Mouse (Mus musculus) spleen, postnatal 4 days (tissue): Measurements from ENCODE around the gene Stat3.

Experiments
- DNase-seq, 2 experiments: peaks; one replicate each; pipeline ENCODE4 v3.0.0; 2022; ENCODE audit warnings: low spot score in 2 of 2

The Stat3 gene

DNA sequence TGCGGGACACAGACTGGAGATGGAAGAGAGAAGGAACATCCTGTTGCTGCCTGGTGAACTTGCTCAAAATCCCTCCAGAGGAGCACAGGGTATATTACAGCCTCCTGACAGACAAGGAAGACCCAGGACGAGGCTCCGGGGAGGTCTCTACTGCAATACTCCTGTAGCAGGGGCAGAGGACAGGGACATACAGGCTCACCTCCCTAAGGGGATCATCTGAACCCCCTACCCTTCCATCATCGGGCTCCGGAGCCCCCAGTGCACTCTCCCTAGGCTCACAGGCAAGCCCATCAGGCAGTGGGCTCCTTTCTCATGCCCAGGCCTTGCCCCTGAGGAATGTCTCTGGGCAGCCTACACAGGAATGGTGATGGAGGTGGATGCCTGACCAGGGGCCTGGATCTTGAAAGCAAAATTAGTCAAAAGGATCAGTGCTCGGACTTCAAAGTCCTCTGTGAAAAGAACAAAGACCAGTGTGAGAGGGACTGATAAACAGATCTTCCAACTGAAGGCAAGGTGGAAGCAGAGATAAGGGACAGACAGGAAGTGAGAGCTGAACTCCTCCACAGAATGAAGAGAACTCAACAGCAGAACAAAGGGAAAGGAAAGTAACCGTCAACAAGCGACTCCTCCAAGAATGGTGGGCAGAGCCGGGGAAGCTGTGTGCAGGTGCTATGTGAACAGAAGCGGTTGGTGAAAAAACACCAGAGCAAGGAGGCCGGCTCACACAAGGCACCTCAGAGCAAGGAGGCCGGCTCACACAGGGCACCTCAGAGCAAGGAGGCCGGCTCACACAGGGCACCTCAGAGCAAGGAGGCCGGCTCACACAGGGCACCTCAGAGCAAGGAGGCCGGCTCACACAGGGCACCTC, 47.9 kb downstream of the Stat3 start:
- peak in 1 of 2 experiments; percentile 69 for DNase-seq

DNA sequence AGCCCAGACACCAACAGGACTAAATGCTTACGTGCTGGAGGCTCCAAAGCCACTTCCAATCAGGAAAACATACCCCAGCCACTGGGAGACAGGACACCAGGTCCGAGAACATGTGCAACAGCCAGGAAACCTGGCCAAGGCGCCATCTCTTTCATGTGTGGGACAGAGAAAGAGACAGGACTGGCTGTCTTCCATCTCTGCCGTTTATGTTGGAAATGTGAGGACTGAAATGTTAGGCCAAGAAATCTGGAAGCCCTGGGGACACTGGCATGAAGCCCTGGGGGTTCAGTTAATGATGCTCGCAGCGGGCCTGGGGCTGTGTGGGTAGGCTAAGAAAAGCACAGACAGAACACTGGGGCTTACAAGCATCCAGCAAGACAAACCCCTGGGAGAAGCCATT, 48.9 kb downstream of the Stat3 start:
- DNase-seq = no peak

DNA sequence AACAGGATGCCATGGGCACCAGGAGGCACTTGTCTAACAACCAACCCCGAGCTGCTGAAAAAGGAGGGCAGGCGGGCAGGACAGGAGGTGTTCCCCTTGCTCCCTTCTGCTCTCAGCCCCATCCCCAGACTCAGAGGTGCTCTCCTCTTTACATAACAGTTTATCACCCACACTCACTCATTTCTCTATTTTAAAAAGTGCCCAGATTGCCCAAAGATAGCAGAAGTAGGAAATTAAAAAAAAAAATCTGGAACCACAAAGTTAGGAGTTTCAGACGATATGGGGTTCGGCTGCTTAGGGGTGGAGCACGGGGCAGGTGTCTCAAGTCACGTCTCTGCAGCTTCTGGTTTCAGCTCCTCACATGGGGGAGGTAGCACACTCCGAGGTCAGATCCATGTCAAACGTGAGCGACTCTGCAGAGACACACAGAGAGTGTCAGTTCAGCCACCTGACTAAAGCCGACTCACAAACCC, 51.0 kb downstream of the Stat3 start:
- no peak for DNase-seq

DNA sequence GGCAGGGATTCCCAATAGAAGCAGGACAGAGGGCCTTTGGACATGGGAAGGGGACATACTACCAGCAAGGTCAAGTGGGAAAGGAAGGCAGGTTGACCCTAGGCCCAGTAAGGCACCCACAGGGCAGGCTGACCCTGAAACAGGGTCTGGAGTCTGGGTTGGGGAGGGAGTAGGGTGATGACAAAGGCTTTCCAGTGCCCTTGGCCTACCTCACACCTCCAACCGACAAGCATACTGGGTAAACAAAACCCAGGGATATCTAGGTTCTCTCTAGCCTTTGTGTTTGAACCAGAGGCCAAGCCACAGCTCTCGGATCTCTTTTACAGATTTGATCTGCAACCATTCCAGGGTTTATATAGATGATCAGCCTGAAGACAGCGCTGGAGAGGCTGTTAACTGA, 51.6 kb downstream of the Stat3 start:
- DNase-seq = no peak

DNA sequence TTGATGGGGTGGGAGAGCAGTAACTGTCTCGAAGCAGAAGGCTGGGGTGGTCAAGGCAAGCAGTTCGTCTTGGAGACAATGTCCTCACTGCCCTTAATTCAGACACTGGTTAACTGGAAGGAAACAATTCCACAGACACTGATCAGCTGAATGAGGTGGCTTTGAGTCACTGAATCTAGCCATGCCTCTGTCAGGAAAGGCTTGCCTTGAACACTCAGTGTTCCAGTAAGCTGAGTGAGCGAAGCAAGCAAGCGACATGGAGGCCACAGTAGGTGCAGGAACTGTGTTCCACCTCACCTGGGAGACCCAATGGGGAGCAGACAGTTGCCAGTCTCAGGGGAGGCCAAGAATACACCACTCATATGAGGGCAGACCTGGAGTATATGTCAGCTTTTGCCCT, 52.1 kb downstream of the Stat3 start:
- no peak for DNase-seq

DNA sequence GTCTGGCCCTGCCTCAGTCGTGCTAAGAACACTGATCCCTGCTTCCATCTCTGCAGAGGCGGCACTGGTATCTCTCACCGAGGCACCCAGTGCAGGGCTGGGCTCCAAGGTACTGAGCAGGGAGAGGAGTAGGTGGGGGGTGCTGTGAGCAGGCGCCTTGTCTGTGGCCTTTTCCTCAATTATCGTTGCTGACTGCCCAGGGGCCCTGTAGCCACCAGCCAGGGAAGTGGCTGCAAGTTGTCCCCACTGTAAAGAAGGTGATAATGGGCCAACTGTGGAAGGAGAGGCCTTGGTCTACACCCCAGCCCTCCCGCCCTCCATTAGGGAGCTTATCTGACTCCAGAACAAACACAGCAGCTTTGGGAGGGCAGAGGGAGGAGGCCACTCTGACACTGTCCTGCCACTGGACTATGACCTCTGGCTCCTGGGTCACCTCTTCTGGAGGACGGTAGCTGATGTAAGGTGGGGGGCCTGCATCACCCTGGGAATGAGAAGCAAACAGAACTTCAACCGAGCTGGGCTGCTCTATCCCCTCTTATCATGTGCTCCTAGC, 53.1 kb downstream of the Stat3 start:
- DNase-seq = peak in 1 of 2 experiments; percentile 38

DNA sequence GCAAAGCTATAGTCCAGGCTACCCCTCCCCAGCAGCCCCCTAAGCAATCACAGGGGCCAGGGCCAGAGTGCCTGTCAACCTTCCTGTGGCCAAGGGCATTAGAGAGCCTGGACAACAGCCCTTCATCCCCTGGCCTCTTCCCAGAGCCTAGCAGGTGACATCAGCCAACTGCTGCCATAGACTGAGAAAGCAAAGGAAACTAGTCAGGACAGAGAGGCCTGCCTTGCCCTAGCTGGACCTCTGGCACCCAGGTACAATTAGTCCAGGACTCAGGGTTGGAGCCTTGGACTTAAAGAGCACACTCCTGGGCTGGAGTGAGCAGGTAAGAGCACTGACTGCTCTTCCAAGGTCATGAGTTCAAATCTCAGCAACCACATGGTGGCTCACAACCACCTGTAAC, 53.9 kb downstream of the Stat3 start:
- DNase-seq = no peak

DNA sequence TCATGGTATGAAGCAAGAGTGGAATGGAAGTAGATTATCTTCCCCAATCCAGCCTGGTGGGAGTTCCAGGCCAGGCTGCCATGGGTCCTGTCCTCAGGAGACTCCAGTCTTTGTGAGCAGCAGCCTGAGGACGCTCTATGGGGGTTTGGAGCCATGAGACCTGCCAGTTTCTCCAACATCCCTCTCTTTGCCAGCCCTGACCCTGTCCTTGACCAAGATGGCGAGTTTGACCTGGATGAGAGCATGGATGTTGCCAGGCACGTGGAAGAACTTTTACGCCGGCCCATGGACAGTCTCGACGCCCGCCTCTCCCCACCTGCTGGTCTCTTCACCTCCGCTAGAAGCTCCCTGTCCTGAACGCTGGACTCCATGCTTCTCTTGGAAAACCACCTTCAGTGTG, 55.7 kb downstream of the Stat3 start:
- no peak for DNase-seq

DNA sequence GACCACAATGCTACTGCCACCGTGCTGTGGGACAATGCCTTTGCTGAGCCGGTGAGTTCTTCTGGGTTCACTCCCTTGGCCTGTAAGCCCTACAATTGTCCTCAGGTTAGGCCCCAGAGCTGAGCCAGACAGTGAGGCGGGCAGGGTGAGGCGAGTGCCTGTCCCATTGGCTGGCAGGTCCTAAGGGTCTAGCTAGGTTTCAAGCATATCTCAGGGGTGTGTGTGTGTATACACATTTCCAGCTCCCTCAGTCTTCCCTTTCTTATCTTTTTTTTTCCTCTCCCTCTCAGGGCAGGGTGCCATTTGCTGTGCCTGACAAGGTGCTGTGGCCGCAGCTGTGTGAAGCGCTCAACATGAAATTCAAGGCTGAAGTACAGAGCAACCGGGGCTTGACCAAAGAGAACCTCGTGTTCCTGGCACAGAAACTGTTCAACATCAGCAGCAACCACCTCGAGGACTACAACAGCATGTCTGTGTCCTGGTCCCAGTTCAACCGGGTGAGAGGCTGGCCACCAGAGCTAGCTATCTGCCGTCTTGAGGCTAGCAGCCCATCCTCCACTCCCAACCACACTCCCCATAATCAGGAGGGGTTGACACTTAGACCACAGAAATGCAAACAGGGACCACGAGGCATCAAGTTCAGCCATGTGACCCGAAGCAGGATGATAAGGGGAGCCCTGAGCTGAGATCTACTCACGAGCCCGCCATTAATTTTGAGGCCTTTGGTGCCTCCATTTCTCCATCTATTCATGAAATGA, 59.8 kb downstream of the Stat3 start:
- no peak for DNase-seq

DNA sequence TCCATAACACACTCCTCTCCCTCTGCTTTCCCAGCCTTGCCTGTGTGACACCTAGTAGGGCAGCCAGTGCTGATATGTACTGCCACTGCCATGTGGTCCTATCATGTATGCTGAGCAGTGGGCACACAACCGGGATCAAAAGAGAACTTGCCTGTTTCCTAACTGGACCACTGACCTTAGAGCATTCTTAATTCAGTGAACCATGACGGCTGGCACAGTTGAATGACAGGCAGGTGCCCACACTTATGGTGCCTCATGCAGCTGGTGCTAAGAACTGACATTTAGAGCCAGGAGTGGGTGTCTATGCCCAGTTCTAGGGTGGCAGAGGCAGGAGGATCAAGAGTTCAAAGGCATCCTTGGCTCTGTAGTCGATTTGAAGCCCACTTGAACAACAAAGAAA, 63.6 kb downstream of the Stat3 start:
- no peak for DNase-seq

DNA sequence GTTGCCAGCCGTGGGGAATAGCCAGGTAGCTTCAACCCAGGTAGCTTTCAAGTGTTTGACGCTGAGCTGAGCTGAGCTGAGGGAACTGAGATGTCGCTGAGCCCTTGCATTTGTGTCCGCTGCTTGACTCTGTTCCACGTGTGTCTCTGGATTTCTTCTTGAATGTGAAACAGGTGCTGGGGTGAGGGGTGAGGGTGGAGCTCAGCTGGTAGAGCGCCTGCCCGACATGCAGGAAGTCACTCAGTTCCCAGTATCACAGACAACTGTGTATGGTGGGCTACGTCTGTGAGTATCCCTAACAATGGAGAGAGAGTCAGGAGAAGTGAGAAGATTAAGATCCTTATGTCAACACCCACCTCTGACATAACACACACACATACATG, 68.4 kb downstream of the Stat3 start:
- no peak for DNase-seq

DNA sequence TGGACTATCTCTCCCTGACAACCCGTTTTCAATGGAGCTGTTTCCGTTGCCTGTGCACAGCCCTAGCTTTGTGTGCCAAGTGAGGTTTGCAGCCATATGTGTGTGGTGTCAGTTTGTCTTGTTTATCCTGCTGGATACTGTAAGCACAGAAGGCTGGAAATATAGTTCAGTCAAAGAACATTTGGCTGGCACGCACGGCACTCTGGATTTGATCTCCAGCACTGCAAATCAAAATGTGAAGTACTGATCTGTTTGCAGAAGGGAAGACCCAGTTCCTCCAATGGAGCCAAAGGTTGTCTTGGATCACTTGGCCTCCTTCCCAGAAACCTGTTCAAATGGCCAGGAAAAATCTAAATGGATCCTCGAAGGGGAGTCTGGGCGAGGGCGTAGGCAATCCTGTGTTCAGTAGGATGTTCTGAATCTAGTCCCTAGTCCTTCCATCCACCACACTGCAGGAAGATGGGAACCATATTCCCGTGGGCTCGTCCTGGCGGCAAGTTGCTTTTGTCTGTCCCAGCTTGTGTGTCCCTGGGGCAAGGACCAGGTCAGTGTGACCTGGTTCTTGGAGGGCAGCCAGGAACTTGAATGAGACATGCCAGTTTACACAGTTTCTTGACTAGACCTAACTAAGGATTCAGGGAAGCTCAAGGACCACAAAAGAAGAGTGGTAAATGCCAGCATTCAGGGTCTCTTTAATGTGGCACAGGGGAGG, 68.9 kb downstream of the Stat3 start:
- DNase-seq = no peak

DNA sequence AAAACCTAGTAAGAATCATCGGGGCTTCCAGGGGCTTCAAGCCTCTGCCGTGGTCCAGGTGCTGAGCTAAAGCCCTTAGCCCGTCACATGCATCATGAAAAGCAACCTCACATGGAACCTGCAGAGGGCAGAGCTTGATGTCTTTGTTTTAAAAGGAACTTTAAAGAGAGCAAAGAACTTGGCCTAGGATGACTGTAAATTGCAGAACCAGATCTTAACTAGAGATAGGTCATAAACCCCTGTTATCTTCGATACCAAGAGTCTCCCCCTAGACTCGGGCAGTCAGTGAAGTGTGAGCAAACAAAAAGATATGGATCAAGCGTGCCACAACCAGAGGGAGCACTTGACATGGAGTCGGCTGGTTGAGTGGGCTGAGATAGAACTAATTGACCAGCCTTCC, 73.7 kb downstream of the Stat3 start:
- no peak for DNase-seq

DNA sequence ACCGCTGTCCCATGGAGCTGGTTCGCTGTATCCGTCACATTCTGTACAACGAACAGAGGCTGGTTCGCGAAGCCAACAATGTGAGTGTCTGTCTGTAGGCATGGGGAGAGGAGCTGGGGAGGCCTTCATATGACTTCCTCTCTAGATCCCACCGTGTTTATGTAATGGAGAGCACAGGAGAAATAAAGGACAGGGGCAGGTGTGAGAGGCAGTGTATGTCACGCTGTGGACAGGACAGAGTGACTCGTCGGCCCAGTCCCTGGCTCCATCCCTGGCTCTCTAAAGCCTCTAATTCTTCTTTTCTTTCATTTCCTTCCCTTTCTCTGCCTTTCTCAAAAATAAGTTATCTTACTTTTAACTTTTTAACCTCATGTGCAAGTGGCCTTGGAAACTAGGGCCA, 76.2 kb downstream of the Stat3 start:
- no peak for DNase-seq

DNA sequence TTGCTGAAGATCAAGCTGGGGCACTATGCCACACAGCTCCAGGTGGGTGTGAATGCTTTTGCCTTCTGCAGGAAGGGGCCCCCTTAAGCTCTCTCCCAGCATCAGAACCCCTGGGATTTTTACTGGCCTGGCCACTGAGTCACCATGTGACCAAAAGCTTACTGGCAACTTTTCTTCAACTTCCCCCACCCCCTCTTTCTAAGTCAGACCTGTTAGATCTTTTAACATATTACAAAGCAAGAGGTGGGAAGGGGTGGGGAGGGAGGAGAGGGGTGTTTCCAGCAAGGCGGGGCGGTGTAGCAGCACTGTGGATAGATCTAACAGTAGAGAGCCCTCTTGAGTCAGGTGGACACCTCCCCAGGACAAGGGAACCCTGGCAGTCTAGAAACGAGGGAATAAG, 77.5 kb downstream of the Stat3 start:
- DNase-seq = no peak

DNA sequence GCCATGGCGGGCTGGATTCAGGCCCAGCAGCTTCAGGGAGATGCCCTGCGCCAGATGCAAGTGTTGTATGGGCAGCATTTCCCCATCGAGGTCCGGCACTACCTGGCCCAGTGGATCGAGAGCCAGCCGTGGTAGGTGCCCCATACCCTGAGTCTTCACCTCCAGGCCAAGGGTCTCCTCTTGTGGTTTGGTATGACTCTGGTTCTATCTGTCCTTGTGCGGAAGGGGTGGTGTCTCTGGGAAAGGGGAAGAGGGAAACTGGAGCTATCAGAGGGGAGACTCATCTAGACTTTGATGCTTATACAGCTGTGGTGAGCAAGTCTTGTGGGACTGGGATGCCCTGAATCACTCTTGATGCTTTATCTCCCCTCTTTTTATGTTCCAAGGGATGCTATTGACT, 78.0 kb downstream of the Stat3 start:
- DNase-seq = no peak

DNA sequence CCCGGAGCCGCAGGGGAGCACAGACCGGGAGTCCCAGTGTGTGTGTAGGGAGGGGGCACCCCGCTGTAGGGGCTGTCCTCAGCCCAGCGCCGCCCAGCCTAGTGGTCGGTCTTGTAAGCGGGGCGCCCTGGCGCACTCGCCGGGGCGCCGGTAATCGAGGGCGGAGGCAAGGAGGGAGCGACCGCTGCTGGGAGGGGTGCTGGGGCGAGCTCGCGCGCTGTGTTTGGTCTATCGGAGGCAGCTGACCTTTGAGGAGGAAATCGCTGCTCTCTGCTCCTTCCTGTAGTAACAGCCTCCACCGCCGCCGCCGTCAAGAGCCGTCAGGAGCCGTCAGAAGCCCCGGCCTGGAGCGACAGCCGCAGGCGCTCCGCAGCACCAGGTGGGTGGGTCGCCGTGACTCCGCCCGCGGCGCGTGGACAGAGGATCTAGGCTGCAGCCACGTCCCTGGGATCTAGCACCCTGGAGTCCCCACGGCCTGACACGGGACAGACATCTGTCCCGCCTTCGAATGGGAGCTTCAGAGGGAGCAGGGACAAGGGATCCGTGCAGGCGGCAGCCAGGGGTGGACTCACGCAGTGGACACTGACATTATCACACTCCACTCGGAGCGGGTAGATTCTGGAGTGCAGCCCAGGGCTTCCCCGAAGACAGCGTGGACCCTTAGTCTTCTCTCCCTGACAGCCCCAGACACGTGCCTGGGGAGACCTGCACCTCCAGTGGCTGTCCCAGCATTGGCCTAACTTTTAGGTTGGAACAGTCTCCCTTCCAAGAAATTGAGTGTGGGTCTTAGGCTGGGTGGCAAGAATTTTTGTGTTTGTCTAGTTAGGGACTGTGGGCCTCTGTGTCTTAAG, 78.9 kb downstream of the Stat3 start:
- peak; percentile 86 to 91 for DNase-seq

DNA sequence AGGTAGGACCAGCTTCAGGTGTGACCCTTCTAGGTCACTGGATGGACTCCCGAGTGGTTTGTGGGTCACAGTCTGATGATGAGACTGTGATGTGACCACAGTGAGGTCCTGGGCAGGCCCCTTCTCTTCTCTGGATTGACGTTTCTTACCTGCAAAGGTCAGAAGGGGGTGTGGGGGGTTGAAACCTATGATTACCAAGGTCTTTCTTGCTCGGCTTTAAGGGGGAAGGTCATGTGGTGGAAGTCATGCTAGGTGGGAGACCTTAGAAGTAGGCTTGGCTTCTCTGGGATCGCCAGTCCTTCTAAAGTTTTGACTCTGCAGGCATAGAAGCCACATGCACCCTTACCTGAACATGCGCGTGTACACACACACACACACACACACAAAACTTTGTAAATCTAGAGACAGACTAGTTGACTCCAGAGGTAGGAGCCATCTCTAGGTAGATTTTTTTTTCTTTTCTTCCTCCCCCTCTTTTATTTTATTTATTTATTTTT, 79.7 kb downstream of the Stat3 start:
- DNase-seq = no peak

DNA sequence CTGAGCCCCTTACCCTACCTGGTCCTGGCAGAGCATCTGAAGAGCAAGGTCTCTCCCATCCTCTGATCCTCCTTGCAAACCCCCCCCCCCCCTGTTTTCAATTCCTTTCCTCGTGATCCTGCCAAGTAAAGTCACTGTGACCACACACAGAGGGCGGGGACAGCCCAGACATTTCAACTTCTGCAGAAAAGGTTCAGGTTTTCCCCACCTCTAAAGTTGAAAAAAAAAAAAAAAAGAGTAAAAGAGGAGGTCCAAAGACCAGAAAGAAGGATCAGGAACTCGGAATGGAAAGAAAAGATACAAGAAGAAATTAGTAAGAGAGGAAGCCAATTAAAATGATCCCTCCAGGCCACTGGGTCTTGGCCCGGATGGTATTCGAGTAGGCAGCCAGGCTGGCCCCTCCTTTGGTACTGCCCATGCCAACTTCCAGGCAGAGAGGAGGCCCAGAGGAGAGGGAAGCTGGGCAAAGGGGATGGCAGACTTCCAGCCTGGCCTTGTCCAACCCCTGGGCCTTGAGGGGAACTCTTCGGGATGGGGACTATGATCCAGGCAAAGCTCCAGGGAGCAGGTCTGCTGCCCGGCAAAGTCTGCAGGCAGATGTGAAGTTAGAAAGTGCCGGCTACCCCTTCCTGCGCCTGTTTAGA, 80.3 kb downstream of the Stat3 start, which contains the start of gene Stat5a:
Gene Stat5a (plus strand): TSS at position 417 of the 644 bp plus-strand sequence.
- no peak for DNase-seq

DNA sequence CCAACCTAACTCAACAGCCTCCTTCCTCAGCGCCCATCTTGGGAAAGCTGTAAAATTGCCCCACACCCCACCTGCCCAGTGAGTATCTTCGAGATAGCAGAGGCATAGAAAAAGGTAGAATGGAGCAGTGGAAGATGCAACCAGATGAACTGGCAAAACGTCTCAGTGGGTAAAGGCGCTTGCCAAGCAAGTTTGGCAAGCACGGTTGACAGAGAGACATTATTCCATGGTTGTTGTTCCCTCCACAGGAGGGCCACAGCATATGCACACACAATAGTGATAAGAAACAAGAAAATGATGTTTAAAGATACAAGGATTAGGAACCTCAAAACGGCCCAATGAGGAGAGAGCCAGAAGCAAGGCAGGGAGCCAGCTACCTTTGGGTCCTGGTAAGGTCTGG, 81.4 kb downstream of the Stat3 start:
- no peak for DNase-seq
